Mouse (Mus musculus): ENCODE measurements around the gene Exog.

- TF ChIP-seq GATA1 (IDR thresholded peaks at IDR 0.05; ENCODE audit: borderline replicate concordance, low read length), result no peak
- TF ChIP-seq FLI1 (IDR thresholded peaks at IDR 0.05; ENCODE audit: low read length), result no peak
Measured at GRCm38 (mm10) chr9:119472412-119472918, 27.7 kb downstream of the Exog start.
